Mouse (Mus musculus): ENCODE results near the gene Relt.

- no peak for TF ChIP-seq ZC3H11A (IDR thresholded peaks at IDR 0.05; ENCODE audit: borderline replicate concordance, low read depth, low read length)
- TF ChIP-seq ZNF384 (IDR thresholded peaks at IDR 0.05; ENCODE audit: low read depth, low read length), result no peak
These were observed 34.7 kb downstream of the Relt start for GRCm38 (mm10) chr7:100828549-100828948.
